Mouse (Mus musculus): ENCODE measurements around the gene Rdm1. TPM values are rescaled to one million over a fixed set of nuclear protein-coding genes. Genes with fewer than 3 reads are reported as not detected.

The Rdm1 gene
- polyA plus RNA-seq (2014; fragmentation: Illumina TruSeq; extraction: RNeasy Lipid Tissue Mini Kit (QIAGEN cat#74804)), result not detected

GRCm38 (mm10) chr11:101626995-101627856 lies at the start of gene Rdm1:
TSS of gene Rdm1 (plus strand) at chr11:101627195.

GRCm38 (mm10) chr11:101582054-101583035 lies 44.6 kb upstream of the Rdm1 start, which contains the start of gene Tmem106a:
TSS of gene Tmem106a (plus strand) at chr11:101582242.

DNA sequence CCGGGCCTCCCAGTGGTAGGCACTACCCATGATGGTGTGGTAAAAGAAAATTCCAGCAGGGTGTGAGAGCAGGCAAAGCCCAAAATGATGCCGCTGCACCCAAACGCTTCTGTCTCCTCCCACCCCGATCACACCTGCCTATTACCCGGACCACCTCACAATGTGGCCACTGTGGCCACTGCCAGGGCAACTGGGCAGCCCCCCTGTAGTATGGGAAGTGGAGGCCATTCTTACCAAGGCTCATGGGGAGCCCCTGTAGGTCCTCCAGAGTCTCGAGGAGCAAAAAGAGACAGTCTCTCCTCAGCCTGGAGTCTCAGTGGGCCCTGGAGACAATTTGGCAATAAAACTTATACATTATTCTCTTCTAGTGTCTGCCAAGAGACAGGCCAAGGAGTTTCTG lies 27.8 kb upstream of the Rdm1 start, which contains the start of gene Gm11634:
Gene Gm11634, minus strand, starts transcription at position 101 of the 400 bp plus-strand sequence.

DNA sequence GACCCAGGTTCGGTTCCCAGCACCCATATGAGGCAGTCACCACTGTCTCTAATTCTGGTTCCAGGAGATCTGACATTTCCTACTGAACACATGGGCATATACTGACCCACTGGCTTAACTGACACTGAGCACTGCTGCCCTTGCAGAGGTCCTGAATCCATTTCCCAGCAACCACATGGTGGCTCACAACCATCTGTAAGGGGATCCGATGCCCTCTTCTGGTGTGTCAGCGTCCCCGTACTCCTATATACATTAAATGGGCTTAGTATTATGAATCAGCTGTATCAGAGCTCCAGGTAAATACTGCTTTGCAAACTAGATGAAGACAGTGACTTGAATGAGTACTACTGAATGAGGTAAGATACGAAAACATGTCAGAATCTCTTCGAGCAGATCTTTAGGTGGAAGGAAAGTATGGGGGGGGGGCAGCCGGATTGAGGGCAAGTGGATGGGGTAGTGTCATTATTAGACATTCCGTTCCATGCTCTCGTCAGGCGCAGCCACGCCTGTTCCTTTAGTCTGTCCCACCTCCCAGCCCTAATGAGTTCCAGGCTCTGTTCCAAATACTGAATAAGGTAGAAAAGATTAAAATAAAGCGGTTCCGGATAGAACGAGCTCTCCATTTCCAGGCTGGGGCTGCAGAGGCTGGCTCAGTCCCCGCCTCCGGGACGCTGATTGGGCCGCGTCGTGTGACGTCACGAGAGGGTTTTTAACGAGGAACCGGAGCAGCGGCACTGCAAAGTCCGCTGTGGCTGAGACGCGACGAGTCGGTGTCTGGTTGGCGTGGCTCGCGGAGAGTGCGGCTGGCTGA lies 38.0 kb downstream of the Rdm1 start, which contains the start of gene Arl4d:
Gene Arl4d, plus strand, starts transcription at position 717 of the 811 bp plus-strand sequence.

Other genes with a start within 250 kb of the Rdm1 start
- gene Aarsd1, start 209.6 kb upstream of the Rdm1 start, polyA plus RNA-seq (2014; fragmentation: Illumina TruSeq; extraction: RNeasy Lipid Tissue Mini Kit (QIAGEN cat#74804)), result 8.1 TPM
- not detected for gene Gm27029, start 202.4 kb upstream of the Rdm1 start, polyA plus RNA-seq (2014; fragmentation: Illumina TruSeq; extraction: RNeasy Lipid Tissue Mini Kit (QIAGEN cat#74804))
- gene Rundc1, start 202.1 kb upstream of the Rdm1 start, polyA plus RNA-seq (2014; fragmentation: Illumina TruSeq; extraction: RNeasy Lipid Tissue Mini Kit (QIAGEN cat#74804)), result 3.1 TPM
- gene Ptges3l, start 201.9 kb upstream of the Rdm1 start, polyA plus RNA-seq (2014; fragmentation: Illumina TruSeq; extraction: RNeasy Lipid Tissue Mini Kit (QIAGEN cat#74804)), result 3.0 TPM
- gene Rpl27, start 184.9 kb upstream of the Rdm1 start, polyA plus RNA-seq (2014; fragmentation: Illumina TruSeq; extraction: RNeasy Lipid Tissue Mini Kit (QIAGEN cat#74804)), result 91.3 TPM
- gene Ifi35, start 178.8 kb upstream of the Rdm1 start, polyA plus RNA-seq (2014; fragmentation: Illumina TruSeq; extraction: RNeasy Lipid Tissue Mini Kit (QIAGEN cat#74804)), result 0.68 TPM
- gene Rnd2, start 162.2 kb upstream of the Rdm1 start, polyA plus RNA-seq (2014; fragmentation: Illumina TruSeq; extraction: RNeasy Lipid Tissue Mini Kit (QIAGEN cat#74804)), result 31.6 TPM
- gene Vat1, start 161.0 kb upstream of the Rdm1 start, polyA plus RNA-seq (2014; fragmentation: Illumina TruSeq; extraction: RNeasy Lipid Tissue Mini Kit (QIAGEN cat#74804)), result 1.8 TPM
- 24.1 TPM for gene Brca1, start 75.2 kb upstream of the Rdm1 start, polyA plus RNA-seq (2014; fragmentation: Illumina TruSeq; extraction: RNeasy Lipid Tissue Mini Kit (QIAGEN cat#74804))
- gene Nbr1, start 75.0 kb upstream of the Rdm1 start, polyA plus RNA-seq (2014; fragmentation: Illumina TruSeq; extraction: RNeasy Lipid Tissue Mini Kit (QIAGEN cat#74804)), result 140 TPM
- gene Tmem106a, start 45.0 kb upstream of the Rdm1 start, polyA plus RNA-seq (2014; fragmentation: Illumina TruSeq; extraction: RNeasy Lipid Tissue Mini Kit (QIAGEN cat#74804)), result 4.6 TPM
- gene Gm11634, start 27.9 kb upstream of the Rdm1 start, polyA plus RNA-seq (2014; fragmentation: Illumina TruSeq; extraction: RNeasy Lipid Tissue Mini Kit (QIAGEN cat#74804)), result not detected
- 4.6 TPM for gene Arl4d, start 38.3 kb downstream of the Rdm1 start, polyA plus RNA-seq (2014; fragmentation: Illumina TruSeq; extraction: RNeasy Lipid Tissue Mini Kit (QIAGEN cat#74804))
- 31.7 TPM for gene Dhx8, start 105.7 kb downstream of the Rdm1 start, polyA plus RNA-seq (2014; fragmentation: Illumina TruSeq; extraction: RNeasy Lipid Tissue Mini Kit (QIAGEN cat#74804))
- not detected for gene Etv4, start 158.2 kb downstream of the Rdm1 start, polyA plus RNA-seq (2014; fragmentation: Illumina TruSeq; extraction: RNeasy Lipid Tissue Mini Kit (QIAGEN cat#74804))